Mouse (Mus musculus) hindlimb bud, embryonic 11.5 days (tissue): ENCODE results near the gene Npdc1.
A peak's percentile ranks its signal among the peaks of the same experiment; 100 is the strongest.

Experiments used
- DNase-seq: peaks from one replicate; pipeline ENCODE4 v3.0.0-alpha.2; 2012; ENCODE audit warnings: low read depth, low spot score; ENCODE audit errors: extremely low spot score

Npdc1 gene

GRCm38 (mm10) chr2:25428442-25429236 is 29.5 kb downstream of the Npdc1 start, which contains the start of gene Abca2:
Gene Abca2 (plus strand): TSS chr2:25428703.
- peak; percentile 53 for DNase-seq

GRCm38 (mm10) chr2:25429435-25430180 is 30.5 kb downstream of the Npdc1 start:
- DNase-seq: no peak

GRCm38 (mm10) chr2:25430395-25431233 is 31.5 kb downstream of the Npdc1 start:
- no peak for DNase-seq

- no peak for DNase-seq
These were observed 32.2 kb downstream of the Npdc1 start for GRCm38 (mm10) chr2:25431308-25431855.

- no peak for DNase-seq
These were observed 33.4 kb downstream of the Npdc1 start for GRCm38 (mm10) chr2:25432326-25433098.

- DNase-seq: no peak
These were observed 34.0 kb downstream of the Npdc1 start for GRCm38 (mm10) chr2:25433101-25433500.

GRCm38 (mm10) chr2:25434292-25434691 is 35.1 kb downstream of the Npdc1 start:
- no peak for DNase-seq

- no peak for DNase-seq
These were observed 37.2 kb downstream of the Npdc1 start for GRCm38 (mm10) chr2:25436286-25436820.

GRCm38 (mm10) chr2:25441067-25441466 is 41.9 kb downstream of the Npdc1 start:
- DNase-seq: no peak

GRCm38 (mm10) chr2:25442682-25443081 is 43.5 kb downstream of the Npdc1 start:
- no peak for DNase-seq

GRCm38 (mm10) chr2:25450853-25451647 is 51.9 kb downstream of the Npdc1 start:
- no peak for DNase-seq

GRCm38 (mm10) chr2:25452951-25453350 is 53.8 kb downstream of the Npdc1 start:
- DNase-seq: no peak

GRCm38 (mm10) chr2:25456205-25456953 is 57.2 kb downstream of the Npdc1 start, which contains the start of gene Clic3:
Gene Clic3 (plus strand): TSS chr2:25456838.
- DNase-seq: no peak

GRCm38 (mm10) chr2:25457022-25457896 is 58.1 kb downstream of the Npdc1 start:
- DNase-seq: no peak

- DNase-seq: no peak
These were observed 59.8 kb downstream of the Npdc1 start for GRCm38 (mm10) chr2:25458911-25459310.
